19 mouse cellular contexts compared by ENCODE assay signal in the genomic region with DNA sequence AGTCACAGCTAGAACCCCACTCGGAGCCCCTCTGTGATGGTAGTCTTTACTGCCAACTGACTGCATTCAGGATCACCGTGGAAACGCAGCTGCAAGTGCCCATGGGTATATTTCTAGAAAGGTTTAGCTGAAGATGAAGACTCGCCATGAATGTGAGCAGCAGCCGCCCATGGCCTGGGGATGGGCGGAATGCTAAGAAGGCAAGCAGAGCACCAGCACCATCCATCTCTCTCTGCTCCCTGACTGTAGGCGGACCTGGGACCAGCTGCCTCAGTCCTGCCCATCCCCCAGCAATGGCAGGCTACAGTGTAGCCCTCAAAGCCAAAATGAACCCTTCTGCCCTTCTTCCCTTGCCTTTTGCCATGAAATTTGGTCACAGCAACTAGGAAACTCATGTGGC. TPM values are rescaled to one million over a fixed set of nuclear protein-coding genes. Genes with fewer than 3 reads are reported as not detected.
DNase-seq lines count a peak whose midpoint lies in the region; ATAC-seq and TF ChIP-seq lines count a peak whose summit lies in the region.
"Had no signal": no experiment of that assay in that cellular context is flagged by ENCODE, and none has a peak within 500 bp of the region (broad histone marks: within the 10 kb centered on the region; RNA-seq: fewer than 3 reads in every experiment).

No protein-coding gene starts in this region.

- no peaks in the 10 kb centered on the region for H3K4me1 ChIP-seq in neural tube, embryonic 11.5 days (ENCODE audit: control insufficient read depth, insufficient read depth, low read length)

- no peaks in the 10 kb centered on the region for H3K27me3 ChIP-seq in neural tube, embryonic 11.5 days (ENCODE audit: control insufficient read depth, insufficient read depth, low read length)
- H3K27me3 ChIP-seq: forebrain, embryonic 15.5 days; limb, embryonic 15.5 days had no signal

- no peak overlapping the region for H3K4me3 ChIP-seq in neural tube, embryonic 11.5 days (ENCODE audit: low read depth, low read length)
- H3K4me3 ChIP-seq: forebrain, embryonic 15.5 days; limb, embryonic 15.5 days had no signal

- 67% methylated on average over 7 of the region's 7 CpGs for WGBS in neural tube, embryonic 11.5 days

- no peak for ATAC-seq in neural tube, embryonic 11.5 days (ENCODE audit: insufficient read depth, low FRiP score, low TSS enrichment)
- ATAC-seq: forebrain, embryonic 15.5 days had no signal

- TF ChIP-seq CTCF in brain, embryonic 14.5 days (IDR thresholded peaks at IDR 0.05; ENCODE audit: borderline replicate concordance, extremely low read depth, insufficient read depth, insufficient read length), result no peak

- H3K27ac ChIP-seq in neural tube, embryonic 11.5 days (ENCODE audit: low read depth, low read length), result no peak overlapping the region
- H3K27ac ChIP-seq: forebrain, embryonic 15.5 days; limb, embryonic 15.5 days; stomach, postnatal 0 days had no signal

- no peaks in the 10 kb centered on the region for H3K36me3 ChIP-seq in neural tube, embryonic 11.5 days (ENCODE audit: control insufficient read depth, insufficient read depth, low read length)
- H3K36me3 ChIP-seq: forebrain, embryonic 15.5 days; limb, embryonic 15.5 days had no signal

- no peak overlapping the region for H3K9ac ChIP-seq in neural tube, embryonic 11.5 days (ENCODE audit: low read length)
- H3K9ac ChIP-seq: forebrain, embryonic 15.5 days; limb, embryonic 15.5 days had no signal

- no peak overlapping the region for H3K4me2 ChIP-seq in neural tube, embryonic 11.5 days (ENCODE audit: low read depth)
- H3K4me2 ChIP-seq: forebrain, embryonic 15.5 days; limb, embryonic 15.5 days had no signal

- peak; percentile 18 for DNase-seq in embryo, embryonic 11 days
- no peak for DNase-seq in embryo, embryonic 10 days (ENCODE audit: low spot score)
- DNase-seq in left cerebral cortex, postnatal 4 days, result peak; percentile 13
- DNase-seq in left cerebral cortex, postnatal 10 days (ENCODE audit: extremely low spot score in 1 of 2, low spot score in 2 of 2), result no peak
- peak; percentile 56 for DNase-seq in brain, embryonic 14.5 days (ENCODE audit: low read depth)
- DNase-seq in neural tube, embryonic 11.5 days (ENCODE audit: low spot score), result peak; percentile 42
- DNase-seq in Muller cell, postnatal 12 days (ENCODE audit: inconsistent ontology term), result no peak
- no peak for DNase-seq in gastrocnemius, postnatal 25 days
- DNase-seq: adrenal gland, adult 2 months; cerebellum, adult 2 months; kidney, adult 2 months; kidney, postnatal 25 days; lung, postnatal 10 days; thymus, postnatal 25 days had no signal

- TF ChIP-seq POLR2A in brain, embryonic 14.5 days (IDR thresholded peaks at IDR 0.05; ENCODE audit: borderline replicate concordance, extremely low read depth, insufficient read depth, insufficient read length, poor library complexity, severe bottlenecking), result no peak

- no peaks in the 10 kb centered on the region for H3K9me3 ChIP-seq in neural tube, embryonic 11.5 days (ENCODE audit: control insufficient read depth, low read length)
- H3K9me3 ChIP-seq: forebrain, embryonic 15.5 days; limb, embryonic 15.5 days had no signal

- intact Hi-C loops in left cerebral cortex, postnatal 4 days (cut with DNase I), result no loop called here
- intact Hi-C loops in left cerebral cortex, postnatal 10 days (cut with DNase I), result no loop called here

RNA-seq across cellular contexts. Expression of a gene that starts 26.3 kb away (rescaled TPM):
- total RNA-seq in left cerebral cortex, postnatal 4 days (2021), result 10 to 100 TPM; 32.2 to 33.3 TPM
- 10 to 100 TPM; 20.5 to 25.4 TPM for total RNA-seq in left cerebral cortex, postnatal 10 days (2021)
- polyA plus RNA-seq in brain, embryonic 14.5 days (2012; rRNA removed), result 1.4 and 1.6 TPM in 2 replicates
- polyA plus RNA-seq in neural tube, embryonic 11.5 days (2014; fragmentation: Nextera tagmentation; extraction: Ambion mirVana), result 0.74 and 1.3 TPM in 2 replicates
- total RNA-seq in gastrocnemius, postnatal 25 days (2021), result under 1 TPM; 0.33 to 0.64 TPM
- total RNA-seq: CH12.LX; megakaryocyte, adult 5-6 weeks had no signal

Comparison
In these comparisons a context has a peak if more than half of its experiments do, and no peak if none do; other contexts are left out.
1. DNase-seq: peak in embryo, embryonic 11 days (single experiment), left cerebral cortex, postnatal 4 days (single experiment), brain, embryonic 14.5 days (single experiment) and neural tube, embryonic 11.5 days (single experiment); none in embryo, embryonic 10 days (single experiment), left cerebral cortex, postnatal 10 days (0 of 2), Muller cell, postnatal 12 days (single experiment) and gastrocnemius, postnatal 25 days (single experiment).
2. RNA of a gene that starts 26.3 kb away (total RNA-seq): 32.2 to 33.3 TPM in left cerebral cortex, postnatal 4 days and 20.5 to 25.4 TPM in left cerebral cortex, postnatal 10 days; 0.33 to 0.64 TPM in gastrocnemius, postnatal 25 days; every median in the first group is over 10 times any median in the second.